15 mouse cellular contexts compared by ENCODE assay signal in genomic region chr16:44693695-44694094, GRCm38 (mm10). TPM values are rescaled to one million over a fixed set of nuclear protein-coding genes. Genes with fewer than 3 reads are reported as not detected.
DNase-seq lines count a peak whose midpoint lies in the region; ATAC-seq and TF ChIP-seq lines count a peak whose summit lies in the region.
"Had no signal": no experiment of that assay in that cellular context is flagged by ENCODE, and none has a peak within 500 bp of the region (broad histone marks: within the 10 kb centered on the region; RNA-seq: fewer than 3 reads in every experiment).

No protein-coding gene starts in this region.

- H3K4me1 ChIP-seq in intestine, postnatal 0 days (replicated peaks; ENCODE audit: control insufficient read depth, insufficient read depth, low read length) = peaks cover 17% of the 10 kb centered on the region; the same call in 1 of the 2 replicates
- 0 out of 2 replicates have a peak, but pooled peaks cover 16% of the 10 kb centered on the region for H3K4me1 ChIP-seq in intestine, embryonic 15.5 days (replicated peaks)
- H3K4me1 ChIP-seq in ES-Bruce4 (ENCODE audit: control insufficient read depth, insufficient read depth, low read length) = no peaks in the 10 kb centered on the region
- H3K4me1 ChIP-seq: liver, embryonic 13.5 days had no signal

- peak; percentile 17 for DNase-seq in 416B (ENCODE audit: low read depth)
- peak; percentile 65 for DNase-seq in adrenal gland, postnatal 14 days
- DNase-seq in gastrocnemius, postnatal 10 days = no peak
- DNase-seq in cerebellum, adult 9-10 months = no peak
- DNase-seq: cerebellum, adult 8-10 months; liver, embryonic 13.5 days; thymus, postnatal 14 days had no signal

- no peak for TF ChIP-seq POLR2A in ES-Bruce4 (IDR thresholded peaks at IDR 0.05; ENCODE audit: insufficient read depth, low read length)

- peak; percentile 40; the same call in 1 of the 2 replicates for TF ChIP-seq CTCF in intestine, postnatal 0 days (IDR thresholded peaks at IDR 0.05; ENCODE audit: low read depth)
- peak; percentile 66 for TF ChIP-seq CTCF in ES-Bruce4 (IDR thresholded peaks at IDR 0.05; ENCODE audit: low read depth, low read length)

- no peak for TF ChIP-seq EP300 in ES-Bruce4 (IDR thresholded peaks at IDR 0.05; ENCODE audit: insufficient read depth, low read depth, low read length)

- no peak overlapping the region for H3K4me2 ChIP-seq in intestine, postnatal 0 days (replicated peaks; ENCODE audit: low read depth)
- H3K4me2 ChIP-seq in intestine, embryonic 15.5 days (replicated peaks) = no peak overlapping the region
- H3K4me2 ChIP-seq: embryonic facial prominence, embryonic 13.5 days; heart, embryonic 11.5 days; liver, embryonic 13.5 days had no signal

- no peak overlapping the region for H3K4me3 ChIP-seq in intestine, postnatal 0 days (ENCODE audit: low read depth, low read length)
- no peak overlapping the region for H3K4me3 ChIP-seq in intestine, embryonic 15.5 days (replicated peaks)
- no peak overlapping the region for H3K4me3 ChIP-seq in ES-Bruce4 (ENCODE audit: low read depth, low read length)
- H3K4me3 ChIP-seq: embryonic facial prominence, embryonic 13.5 days; hindbrain, embryonic 10.5 days; liver, embryonic 13.5 days had no signal

- H3K27me3 ChIP-seq in intestine, postnatal 0 days (replicated peaks; ENCODE audit: control insufficient read depth, insufficient read depth, low read length) = no peaks in the 10 kb centered on the region
- H3K27me3 ChIP-seq in intestine, embryonic 15.5 days (replicated peaks) = no peaks in the 10 kb centered on the region
- no peaks in the 10 kb centered on the region for H3K27me3 ChIP-seq in ES-Bruce4 (ENCODE audit: control insufficient read depth, insufficient read depth, low read length, poor library complexity, severe bottlenecking)
- H3K27me3 ChIP-seq: embryonic facial prominence, embryonic 13.5 days had no signal

- no peaks in the 10 kb centered on the region for H3K36me3 ChIP-seq in intestine, postnatal 0 days (ENCODE audit: control insufficient read depth, insufficient read depth)
- no peaks in the 10 kb centered on the region for H3K36me3 ChIP-seq in intestine, embryonic 15.5 days
- H3K36me3 ChIP-seq in ES-Bruce4 (ENCODE audit: control insufficient read depth, insufficient read depth, low read length, poor library complexity, severe bottlenecking) = no peaks in the 10 kb centered on the region
- H3K36me3 ChIP-seq: embryonic facial prominence, embryonic 13.5 days; G1E; hindbrain, embryonic 10.5 days; liver, embryonic 13.5 days had no signal

- H3K27ac ChIP-seq in intestine, postnatal 0 days (ENCODE audit: low read depth, low read length) = no peak overlapping the region
- no peak overlapping the region for H3K27ac ChIP-seq in intestine, embryonic 15.5 days
- H3K27ac ChIP-seq in ES-Bruce4 (ENCODE audit: insufficient read depth, low read length) = no peak overlapping the region
- H3K27ac ChIP-seq: embryonic facial prominence, embryonic 13.5 days; hindbrain, embryonic 10.5 days; liver, embryonic 13.5 days had no signal

- no peak for ATAC-seq in intestine, postnatal 0 days
- ATAC-seq in intestine, embryonic 15.5 days = no peak
- ATAC-seq: intestine, embryonic 16.5 days had no signal

- 74% methylated on average over 6 of the region's 6 CpGs for WGBS in intestine, postnatal 0 days
- WGBS in intestine, embryonic 15.5 days = 70% methylated on average over 6 of the region's 6 CpGs

- no peak overlapping the region for H3K9ac ChIP-seq in intestine, postnatal 0 days (ENCODE audit: low read depth, low read length)
- H3K9ac ChIP-seq in intestine, embryonic 15.5 days = no peak overlapping the region
- no peak overlapping the region for H3K9ac ChIP-seq in ES-Bruce4 (ENCODE audit: low read depth, poor library complexity, severe bottlenecking)
- H3K9ac ChIP-seq: embryonic facial prominence, embryonic 13.5 days; liver, embryonic 13.5 days had no signal

- H3K9me3 ChIP-seq in intestine, postnatal 0 days (ENCODE audit: control insufficient read depth) = no peaks in the 10 kb centered on the region
- H3K9me3 ChIP-seq in intestine, embryonic 15.5 days = no peaks in the 10 kb centered on the region
- H3K9me3 ChIP-seq in ES-Bruce4 (replicated peaks; ENCODE audit: control insufficient read depth, insufficient read depth, low read length, poor library complexity, severe bottlenecking) = 0 out of 2 replicates have a peak, but pooled peaks cover 3% of the 10 kb centered on the region
- H3K9me3 ChIP-seq: embryonic facial prominence, embryonic 13.5 days; G1E; hindbrain, embryonic 10.5 days; liver, embryonic 13.5 days had no signal

RNA-seq across cellular contexts. Expression of gene Nepro, which starts 30.4 kb away (rescaled TPM):
- 2.2 and 2.3 TPM in 2 replicates for polyA plus RNA-seq in intestine, postnatal 0 days (2015; fragmentation: Nextera tagmentation; extraction: Ambion mirVana)
- polyA plus RNA-seq in intestine, embryonic 15.5 days (2015; fragmentation: Nextera tagmentation; extraction: Ambion mirVana) = 7.6 and 8.2 TPM in 2 replicates
- polyA plus RNA-seq in ES-Bruce4 (2011; ENCODE audit: insufficient read depth, insufficient read length, low read depth, missing spikeins) = 28.6 and 32.1 TPM in 2 replicates
- 9.2 and 10.8 TPM in 2 replicates for total RNA-seq in adrenal gland, postnatal 14 days (2021)
- 1 to 10 TPM; 4.4 to 5.6 TPM for total RNA-seq in gastrocnemius, postnatal 10 days (2021)

RNA-seq across cellular contexts. Expression of gene Gtpbp8, which starts 52.5 kb away (rescaled TPM):
- polyA plus RNA-seq in intestine, postnatal 0 days (2015; fragmentation: Nextera tagmentation; extraction: Ambion mirVana) = 21.5 and 24.5 TPM in 2 replicates
- polyA plus RNA-seq in intestine, embryonic 15.5 days (2015; fragmentation: Nextera tagmentation; extraction: Ambion mirVana) = 30.0 and 35.0 TPM in 2 replicates
- 15.3 and 17.3 TPM in 2 replicates for polyA plus RNA-seq in ES-Bruce4 (2011; ENCODE audit: insufficient read depth, insufficient read length, low read depth, missing spikeins)
- total RNA-seq in adrenal gland, postnatal 14 days (2021) = 19.0 and 20.1 TPM in 2 replicates
- 10 to 100 TPM; 13.0 to 13.2 TPM for total RNA-seq in gastrocnemius, postnatal 10 days (2021)

Comparison
In these comparisons a context has a peak if more than half of its experiments do, and no peak if none do; other contexts are left out.
1. DNase-seq: peak in 416B (single experiment) and adrenal gland, postnatal 14 days (single experiment); none in gastrocnemius, postnatal 10 days (single experiment) and cerebellum, adult 9-10 months (single experiment).